Mouse (Mus musculus): ENCODE results near the gene Wipi2.

The Wipi2 gene

GRCm38 (mm10) chr5:142693738-142694430 is 66.4 kb downstream of the Wipi2 start:
- no peak for DNase-seq

DNA sequence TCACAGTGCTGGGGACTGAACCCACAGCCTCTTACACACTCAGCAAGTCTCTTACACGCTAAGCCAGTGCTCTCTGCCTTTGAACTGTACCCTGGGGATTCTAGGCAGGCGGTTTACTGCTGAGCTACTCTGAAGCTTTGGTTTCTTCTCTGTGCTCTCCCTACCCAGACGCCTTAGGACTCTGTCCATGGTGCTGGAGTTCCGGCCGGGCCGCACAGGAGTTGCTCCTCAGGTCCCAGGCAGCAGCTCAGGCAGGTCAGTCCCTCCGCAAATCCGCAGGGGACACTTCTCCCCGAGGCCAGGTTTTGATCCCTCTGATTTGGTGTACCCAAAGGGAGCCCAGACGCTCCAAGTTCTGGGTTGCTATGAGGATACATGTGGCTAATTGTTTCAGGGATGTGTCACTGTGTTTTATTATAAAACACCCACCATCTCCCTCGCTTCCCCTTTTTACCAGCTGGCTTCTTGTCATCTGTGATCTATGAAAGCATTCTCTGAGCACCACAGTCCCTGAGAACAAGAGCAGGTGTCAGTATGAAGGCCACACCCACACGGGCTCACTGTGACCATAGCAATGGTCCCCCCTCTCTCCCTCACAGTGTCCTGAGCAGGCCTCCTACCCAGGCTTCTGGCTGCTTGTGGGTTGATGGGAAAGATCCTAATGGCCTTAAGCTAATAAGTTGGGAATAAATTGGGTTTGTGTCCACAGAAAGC is 67.3 kb downstream of the Wipi2 start:
- DNase-seq = peak; percentile 32

DNA sequence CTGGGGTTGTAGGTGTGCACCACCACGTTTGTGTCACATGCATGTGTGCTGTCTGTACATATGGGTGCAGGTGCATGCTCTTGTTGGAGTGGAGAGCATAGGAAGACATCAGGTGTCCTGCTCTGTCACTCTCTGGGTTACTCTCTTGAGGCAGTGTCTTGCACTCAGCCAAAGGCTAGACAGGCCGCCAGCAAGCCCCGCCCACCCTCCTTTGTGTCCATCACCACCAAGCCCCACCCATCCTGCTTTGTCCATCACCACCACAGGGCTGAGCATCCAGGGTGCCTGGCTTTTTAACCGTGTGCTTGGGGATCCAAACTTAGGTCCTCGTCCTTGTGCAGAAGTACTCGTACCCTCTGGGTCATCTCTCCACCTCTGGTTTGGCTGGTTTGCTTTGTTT is 68.8 kb downstream of the Wipi2 start:
- no peak for DNase-seq

DNA sequence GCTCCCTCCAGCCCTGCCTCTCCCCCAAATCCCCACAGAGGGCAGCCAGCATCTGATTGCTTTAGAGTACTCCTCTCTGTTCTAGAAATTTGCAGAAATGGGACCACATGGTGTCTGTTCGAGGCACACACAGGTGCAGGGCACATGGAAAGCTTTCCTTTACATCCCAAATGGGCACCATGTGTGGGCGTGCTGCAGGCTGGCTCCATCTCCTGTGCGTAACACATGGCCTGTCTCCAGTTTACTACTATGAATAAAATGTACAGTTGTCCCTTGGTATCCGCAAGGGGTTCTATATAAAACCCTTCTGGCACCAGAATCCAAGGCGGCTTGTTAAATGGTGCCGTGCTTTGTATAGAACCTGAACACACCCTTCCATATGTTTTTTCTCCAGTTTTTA is 69.4 kb downstream of the Wipi2 start:
- no peak for DNase-seq

DNA sequence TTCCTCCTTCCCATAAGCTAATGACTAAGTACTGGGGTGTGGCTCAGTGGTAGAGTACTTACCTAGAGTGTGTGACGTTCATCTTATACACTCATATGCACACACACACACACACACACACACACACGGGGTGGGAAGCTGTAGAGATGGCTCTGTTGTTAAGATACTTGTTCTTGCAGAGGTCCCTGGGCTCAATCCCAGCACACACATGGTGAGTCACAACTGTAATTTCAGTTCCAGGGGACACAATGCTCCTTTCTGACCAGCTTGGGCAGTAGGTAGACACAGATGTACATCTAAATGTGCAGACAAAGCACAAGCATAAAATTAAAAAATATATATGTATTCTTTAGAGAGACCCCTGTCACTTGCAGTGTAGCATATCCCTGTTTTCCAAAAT is 70.2 kb downstream of the Wipi2 start:
- no peak for DNase-seq

DNA sequence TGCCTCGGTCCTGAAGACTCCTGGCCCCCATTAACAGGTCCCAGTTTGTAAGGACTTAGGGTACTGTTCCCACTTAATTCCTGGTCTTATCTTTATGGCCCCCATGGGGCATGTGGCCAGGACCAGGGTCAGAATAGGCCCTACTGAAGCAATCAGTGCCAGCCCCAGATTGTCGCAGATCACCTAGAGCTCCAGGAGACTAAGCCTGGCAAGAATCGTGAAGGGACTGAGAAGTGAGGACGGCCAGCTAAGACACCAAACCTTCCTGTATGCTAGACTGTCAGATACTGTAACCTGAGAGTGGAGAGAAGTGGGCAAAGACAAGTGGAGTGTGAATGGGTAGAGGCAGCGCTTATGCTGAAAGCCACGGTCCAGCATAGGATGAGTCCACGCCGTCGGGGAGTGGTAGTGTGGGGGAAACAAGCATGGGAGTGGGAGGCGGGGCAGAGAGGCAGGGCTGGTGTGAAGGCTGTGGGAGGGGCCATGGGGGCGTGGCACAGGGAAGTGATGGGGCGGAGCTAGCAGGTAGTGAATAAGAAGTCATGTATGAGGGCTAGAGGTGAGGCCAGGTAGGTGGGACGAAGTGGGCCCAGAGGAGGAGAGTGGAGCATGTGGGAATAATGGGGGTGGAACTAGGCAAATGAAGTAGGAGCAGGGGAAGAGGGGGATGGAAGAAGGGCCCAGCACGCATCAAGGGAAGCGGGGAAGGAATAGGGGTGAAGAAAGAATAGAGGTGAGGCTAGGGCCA is 73.5 kb downstream of the Wipi2 start:
- DNase-seq = peak; percentile 10

DNA sequence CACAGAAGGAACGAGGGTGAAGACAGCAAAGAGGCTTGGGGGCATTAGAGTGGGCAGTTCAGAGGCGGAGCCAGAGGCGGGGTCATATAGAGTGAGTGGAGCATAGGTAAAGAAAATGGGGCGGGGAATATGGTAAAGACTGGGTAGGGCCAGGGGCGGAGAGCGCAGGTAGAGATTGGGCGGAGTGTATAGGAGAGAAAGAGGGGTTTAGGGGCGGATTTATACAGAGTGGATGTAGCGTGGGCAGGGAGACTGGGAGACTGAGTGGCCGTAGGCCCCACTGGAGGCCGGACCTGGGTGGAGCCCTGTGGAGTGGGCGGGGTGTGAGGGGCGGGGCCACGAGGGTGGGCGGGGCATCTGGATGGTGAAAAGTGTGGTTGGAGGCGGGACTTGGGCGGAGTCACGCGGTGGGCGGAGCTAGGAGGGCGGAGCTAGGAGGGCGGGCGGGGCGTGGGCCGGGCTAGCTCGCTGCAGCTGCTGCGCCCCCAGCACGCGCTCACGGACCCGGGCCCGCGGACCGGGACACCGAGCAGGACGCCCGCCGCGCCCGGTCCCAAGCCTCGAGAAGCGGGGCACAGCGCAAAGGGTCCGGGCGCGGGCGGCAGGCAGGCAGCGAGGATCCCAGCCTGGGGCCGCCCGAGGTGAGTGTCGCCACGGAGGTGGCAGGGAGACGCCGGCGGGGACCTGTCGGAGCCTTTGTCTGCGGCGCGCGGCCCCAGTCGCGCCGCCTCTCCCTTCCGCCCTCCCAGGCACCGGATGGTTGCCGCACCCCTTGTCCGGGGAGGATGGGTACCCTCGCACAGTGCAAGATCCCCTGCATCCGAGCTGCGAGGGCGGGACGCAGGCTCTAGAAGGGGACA is 74.4 kb downstream of the Wipi2 start:
- DNase-seq = peak; percentile 26

DNA sequence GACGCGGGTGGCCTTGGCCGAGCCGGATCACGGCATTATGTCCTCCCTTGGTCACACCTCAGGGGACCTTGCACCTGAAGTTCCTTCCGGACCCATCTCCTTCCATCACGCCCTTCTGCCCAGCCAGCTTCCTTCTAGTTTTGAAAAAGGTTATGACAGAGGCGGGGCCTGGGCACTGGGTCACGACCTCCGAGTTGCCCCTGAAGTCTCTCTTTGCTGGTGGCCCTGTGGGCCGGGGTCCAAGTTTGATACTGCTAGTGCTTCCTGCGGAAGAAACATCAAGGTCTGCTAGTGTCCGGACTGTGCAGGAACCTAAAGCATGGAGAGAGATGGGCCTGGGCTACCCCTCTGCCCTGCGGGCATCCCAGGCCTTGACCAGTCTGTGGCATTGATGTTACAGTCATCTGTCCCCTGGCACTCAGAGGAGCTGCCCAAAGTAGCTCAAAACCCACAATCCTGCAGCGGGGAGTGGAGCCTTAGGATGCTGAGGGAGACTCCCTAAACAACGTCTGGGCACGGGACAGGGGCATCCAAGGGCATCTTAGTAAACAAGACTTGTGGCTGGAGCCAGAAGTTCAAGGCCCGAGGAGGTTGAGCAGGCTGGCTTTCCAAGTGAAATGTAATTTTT is 75.1 kb downstream of the Wipi2 start:
- DNase-seq = no peak

DNA sequence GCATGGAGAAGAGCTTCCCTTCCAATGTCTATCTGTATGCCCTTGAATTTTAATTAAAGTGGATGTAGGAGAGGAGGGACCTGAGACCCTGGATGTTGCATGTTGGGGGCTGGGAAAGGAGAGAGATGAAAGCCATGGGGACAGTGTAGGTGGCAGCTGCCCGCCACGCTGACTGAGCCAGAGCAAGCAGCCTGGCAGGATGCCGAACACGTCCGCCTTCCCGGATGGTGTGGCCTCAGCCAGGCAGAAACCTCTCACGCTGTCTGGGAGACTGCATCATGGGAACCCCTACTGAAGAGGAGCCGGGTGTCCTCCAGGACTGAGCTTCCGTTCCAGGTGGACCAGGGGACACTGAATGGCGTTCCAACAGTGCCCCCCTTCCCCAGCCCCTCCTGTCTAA is 76.1 kb downstream of the Wipi2 start:
- DNase-seq = no peak

DNA sequence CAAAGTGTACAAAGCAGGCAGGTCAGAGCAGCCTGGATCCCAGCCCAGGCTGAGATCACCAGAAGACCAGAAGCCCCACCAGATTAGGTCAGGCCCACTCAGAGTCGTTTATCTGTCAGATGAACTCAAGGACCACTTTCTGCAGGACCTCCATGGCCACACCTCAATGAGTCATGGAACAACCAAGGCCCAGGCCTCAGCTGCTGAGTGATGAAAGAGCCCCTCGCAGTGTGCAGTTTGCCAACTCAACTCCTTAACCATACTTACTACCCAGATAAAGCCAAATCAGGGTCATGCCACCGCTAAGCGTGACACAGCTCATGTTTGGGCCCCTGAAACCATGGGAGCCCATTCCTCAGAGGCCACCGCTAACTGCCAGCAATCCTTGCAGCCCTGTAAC is 80.2 kb downstream of the Wipi2 start:
- DNase-seq = no peak

GRCm38 (mm10) chr5:142709436-142709835 is 81.9 kb downstream of the Wipi2 start:
- no peak for DNase-seq

- no peak for DNase-seq
Measured at GRCm38 (mm10) chr5:142712373-142712772, 84.9 kb downstream of the Wipi2 start.

DNA sequence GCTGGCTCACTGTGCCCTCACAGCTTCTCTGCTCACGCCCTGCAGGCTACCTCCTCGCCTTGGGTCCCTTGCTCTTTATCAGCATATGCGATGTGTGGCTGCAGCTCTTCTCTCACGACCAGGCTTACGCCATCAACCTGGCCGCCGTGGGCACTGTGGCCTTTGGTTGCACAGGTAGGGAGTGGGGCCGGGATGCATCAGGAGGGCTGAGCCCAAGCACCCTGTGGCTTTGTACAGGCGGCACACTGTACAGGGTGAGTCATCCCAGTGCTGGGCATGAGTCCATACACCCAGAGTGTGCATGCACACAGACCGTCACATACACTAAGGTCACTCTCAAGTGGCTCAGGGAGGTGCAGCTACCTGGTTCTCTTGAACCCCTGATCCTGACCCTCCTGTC is 86.5 kb downstream of the Wipi2 start:
- no peak for DNase-seq

DNA sequence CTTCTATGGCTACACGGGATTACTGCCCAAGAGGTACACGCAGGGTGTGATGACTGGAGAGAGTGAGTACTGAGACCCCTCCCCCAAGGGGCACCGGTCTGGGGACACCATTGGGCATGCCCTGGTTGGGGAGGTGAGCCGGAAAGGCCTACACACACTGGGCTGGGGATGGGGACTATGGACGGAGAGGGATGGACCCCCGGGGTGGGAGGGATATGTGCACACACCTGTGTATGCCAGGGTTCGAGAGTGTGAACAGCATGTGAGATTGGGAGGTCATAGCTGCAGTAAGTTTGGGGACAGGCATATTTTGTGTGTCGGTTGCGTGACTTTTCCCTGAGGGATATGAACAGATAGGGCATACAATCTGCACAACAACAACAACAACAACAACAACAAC is 87.6 kb downstream of the Wipi2 start:
- DNase-seq = no peak

DNA sequence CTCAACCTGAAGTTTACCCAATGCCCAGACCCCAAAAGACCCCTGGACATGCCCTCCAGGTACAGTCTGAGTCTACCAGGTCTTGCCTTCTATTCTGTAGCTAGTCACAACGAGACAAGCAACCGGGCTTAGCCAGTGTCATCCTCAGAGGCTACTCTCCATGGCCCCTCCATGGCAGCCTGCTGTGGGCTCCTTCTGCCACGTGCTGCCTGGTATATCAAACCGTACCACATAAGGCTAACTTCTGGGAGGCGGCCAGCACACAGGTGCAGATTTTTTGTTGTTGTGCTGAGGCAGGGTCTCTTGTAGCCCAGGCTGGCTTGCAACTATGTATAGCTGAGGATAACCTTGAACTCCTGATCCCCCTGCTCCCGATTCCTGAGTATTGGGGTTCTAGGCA is 88.6 kb downstream of the Wipi2 start:
- DNase-seq = no peak

DNA sequence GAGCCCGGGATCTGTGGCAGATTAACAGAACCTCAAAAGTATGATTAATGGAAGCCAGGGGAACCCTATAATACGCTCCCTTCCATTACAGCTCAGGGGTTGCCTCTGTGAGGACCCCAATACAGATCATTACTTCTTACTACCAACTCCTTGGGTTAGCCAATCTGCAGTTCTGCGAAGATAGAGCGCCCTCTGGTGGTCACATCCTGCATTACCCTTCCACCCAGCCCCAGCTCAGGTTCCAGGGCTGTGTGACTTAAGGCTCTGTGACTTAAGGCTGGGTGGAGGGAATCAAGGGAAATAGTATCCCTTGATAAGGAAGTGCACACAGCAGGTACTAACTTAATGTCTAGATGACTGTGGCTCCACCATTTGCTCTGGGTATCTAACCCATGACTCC is 90.5 kb downstream of the Wipi2 start:
- peak; percentile 74 for DNase-seq

DNA sequence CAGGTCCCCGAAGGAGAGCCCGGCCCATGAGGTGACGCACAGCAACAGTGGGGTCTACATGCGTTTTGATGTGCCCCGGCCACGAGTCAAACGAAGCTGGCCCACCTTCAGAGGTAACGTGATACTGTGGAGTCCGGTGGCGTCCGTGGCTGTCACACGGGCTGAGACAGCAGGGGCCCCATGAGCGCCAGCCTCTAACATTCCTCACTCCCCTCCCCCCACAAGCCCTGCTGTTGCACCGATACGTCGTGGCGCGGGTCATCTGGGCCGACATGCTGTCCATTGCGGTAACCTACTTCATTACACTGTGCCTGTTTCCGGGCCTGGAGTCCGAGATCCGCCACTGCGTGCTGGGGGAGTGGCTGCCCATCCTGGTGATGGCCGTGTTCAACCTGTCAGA is 91.0 kb downstream of the Wipi2 start:
- no peak for DNase-seq

DNA sequence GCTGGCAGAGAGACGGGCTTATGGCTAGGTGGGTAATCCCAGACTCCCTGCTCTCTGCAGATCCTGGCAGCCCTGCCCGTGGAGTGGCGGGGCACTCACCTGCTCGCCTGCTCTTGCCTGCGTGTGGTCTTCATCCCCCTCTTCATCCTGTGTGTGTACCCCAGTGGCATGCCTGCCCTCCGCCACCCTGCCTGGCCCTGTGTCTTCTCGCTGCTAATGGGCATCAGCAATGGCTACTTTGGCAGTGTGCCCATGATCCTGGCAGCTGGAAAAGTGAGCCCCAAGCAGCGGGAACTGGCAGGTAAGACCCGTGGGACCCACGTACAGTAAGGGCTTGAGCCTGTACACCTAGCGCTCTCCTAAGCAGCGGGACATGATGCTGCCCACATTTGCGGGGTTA is 92.4 kb downstream of the Wipi2 start:
- DNase-seq = no peak
